Mouse (Mus musculus) CD8-positive naive resting alpha-beta T cell, adult 2 months (primary cell): Measurements from ENCODE around the gene Raf1.
"Not testable (repeated sequence)": the region's sequence is repeated elsewhere in the genome, so short reads cannot be mapped to it uniquely, and the experiment has no call there.

Experiments used
- DNase-seq, 2 experiments: peaks; one replicate each; pipeline ENCODE4 v3.0.0; 2022; ENCODE audit warnings: low read depth in 2 of 2, low spot score in 2 of 2

Gene Raf1

GRCm38 (mm10) chr6:115684271-115684670 lies 7.8 kb upstream of the Raf1 start:
- DNase-seq, result no peak

- DNase-seq, result no peak
Observed at GRCm38 (mm10) chr6:115681066-115681465, 4.6 kb upstream of the Raf1 start.

DNA sequence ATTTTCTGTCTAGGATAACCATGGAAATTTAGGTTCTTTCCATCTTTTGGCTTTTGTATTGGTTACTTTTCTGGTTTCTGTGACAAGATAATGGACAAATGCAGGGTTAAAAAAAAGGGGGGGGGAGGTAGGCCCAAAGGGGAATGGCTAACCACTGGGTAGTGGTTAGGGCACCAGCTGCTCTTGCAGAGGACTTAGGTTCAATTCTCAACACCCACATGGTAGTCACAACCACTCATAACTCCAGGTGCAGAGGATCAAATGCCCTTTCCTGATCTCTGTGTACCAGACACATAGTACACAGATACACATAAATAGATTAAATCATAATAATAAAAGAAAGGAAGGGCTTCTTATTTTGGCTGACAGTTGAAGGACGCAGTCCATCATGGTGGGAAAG lies 1.6 kb upstream of the Raf1 start:
- DNase-seq, result no peak

GRCm38 (mm10) chr6:115677441-115677840 lies 1.0 kb upstream of the Raf1 start:
- no peak for DNase-seq

- DNase-seq, result peak; percentile 21 to 36
Observed at GRCm38 (mm10) chr6:115675508-115676336, 713 bp downstream of the Raf1 start.

DNA sequence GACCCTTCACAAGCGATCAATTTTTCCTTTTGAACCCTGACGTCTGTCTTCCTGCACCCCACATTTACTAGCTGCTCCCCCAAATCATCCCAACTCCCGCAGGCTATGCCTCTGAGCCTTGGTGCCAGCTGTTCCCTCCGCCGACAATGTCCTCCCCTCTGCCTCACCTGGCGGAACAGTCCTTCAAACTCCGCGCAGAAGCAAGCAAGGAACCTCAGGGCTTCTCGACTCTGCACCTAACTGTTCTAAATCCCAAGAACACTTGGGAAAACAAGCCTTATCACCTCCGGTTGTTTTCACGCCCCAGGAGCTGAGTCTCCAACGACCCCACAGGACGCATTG lies 1.3 kb downstream of the Raf1 start:
- no peak for DNase-seq

DNA sequence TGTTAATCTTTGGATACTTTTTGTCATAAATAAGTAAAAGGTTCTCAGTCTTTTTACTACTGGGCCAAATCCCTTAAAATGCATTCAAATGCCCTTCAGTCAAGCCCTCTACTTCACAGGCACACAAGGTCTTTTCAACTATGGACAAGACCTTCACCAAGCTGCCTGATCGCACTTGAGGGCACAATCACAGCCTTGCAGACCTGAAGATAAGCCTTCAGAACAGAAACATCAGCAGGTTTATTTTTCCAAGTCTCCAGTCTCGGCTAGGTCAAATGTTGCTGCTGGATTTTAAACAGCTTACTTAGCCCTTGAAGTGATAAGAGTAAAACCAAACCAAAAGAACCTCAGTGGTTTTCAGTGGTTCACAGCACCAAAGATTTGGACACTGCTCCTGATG lies 2.1 kb downstream of the Raf1 start:
- DNase-seq, result no peak

DNA sequence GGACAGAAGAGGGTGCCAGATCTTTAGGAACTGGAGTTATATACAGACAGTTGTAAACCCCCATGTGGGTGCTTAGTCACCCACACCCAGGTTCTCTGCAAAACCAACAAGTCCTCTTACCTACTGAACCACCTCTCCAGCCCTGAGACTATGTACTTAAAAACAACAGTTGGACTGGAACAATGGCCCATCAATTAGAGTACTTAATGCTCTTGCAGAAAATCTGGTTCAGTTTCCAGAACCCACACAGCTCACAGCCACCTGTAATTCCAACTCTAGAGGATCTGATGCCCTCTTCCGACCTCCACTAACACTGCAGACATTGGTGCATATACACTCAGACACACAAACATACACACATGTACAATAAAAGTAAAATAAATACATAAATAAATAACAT lies 3.7 kb downstream of the Raf1 start:
- no peak for DNase-seq

- DNase-seq, result no peak
Observed at GRCm38 (mm10) chr6:115666641-115667040, 9.8 kb downstream of the Raf1 start.

DNA sequence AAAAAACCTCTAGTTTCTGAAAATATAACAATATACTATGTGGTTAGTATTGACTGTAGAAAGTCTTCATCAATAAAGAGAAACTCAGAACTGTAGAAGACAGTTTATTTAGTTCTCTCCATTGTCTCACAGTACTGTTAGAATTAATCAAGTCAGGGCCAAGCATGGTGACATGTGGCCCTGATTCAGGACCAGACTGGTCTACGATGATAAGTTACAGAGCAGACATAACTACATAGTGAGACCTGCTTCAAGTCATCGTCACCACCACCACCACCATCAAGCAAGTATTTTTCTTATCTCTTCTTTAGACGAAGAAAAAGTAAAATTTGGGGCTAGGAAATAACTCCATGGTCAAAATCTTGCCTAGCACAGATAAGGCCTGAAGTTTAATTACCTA lies 12.2 kb downstream of the Raf1 start:
- DNase-seq, result no peak

GRCm38 (mm10) chr6:115658802-115659201 lies 17.6 kb downstream of the Raf1 start:
- DNase-seq, result no peak

DNA sequence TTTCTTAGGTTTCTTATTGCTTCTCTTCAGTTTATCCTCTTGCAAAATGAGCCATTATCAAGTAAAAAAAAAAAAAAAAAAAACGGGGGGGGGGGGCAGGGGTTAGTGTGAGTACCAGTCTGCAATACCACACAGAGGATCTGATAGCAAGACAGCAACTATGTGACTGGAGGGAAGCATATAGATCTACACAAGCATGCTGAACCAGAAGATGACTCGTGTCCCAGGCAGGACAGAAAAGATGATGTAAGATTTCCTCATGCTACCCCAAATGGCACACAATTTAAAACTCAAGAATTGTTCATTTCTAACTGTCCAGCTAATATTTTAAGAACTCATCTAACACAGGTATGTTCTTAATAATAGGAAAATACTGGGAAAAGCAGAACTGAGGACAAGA lies 22.5 kb downstream of the Raf1 start:
- no peak for DNase-seq

GRCm38 (mm10) chr6:115651719-115652118 lies 24.7 kb downstream of the Raf1 start:
- DNase-seq, result no peak

GRCm38 (mm10) chr6:115650476-115651427 lies 25.7 kb downstream of the Raf1 start:
- no peak for DNase-seq

- no peak for DNase-seq
Observed at GRCm38 (mm10) chr6:115649792-115650365, 26.6 kb downstream of the Raf1 start.

DNA sequence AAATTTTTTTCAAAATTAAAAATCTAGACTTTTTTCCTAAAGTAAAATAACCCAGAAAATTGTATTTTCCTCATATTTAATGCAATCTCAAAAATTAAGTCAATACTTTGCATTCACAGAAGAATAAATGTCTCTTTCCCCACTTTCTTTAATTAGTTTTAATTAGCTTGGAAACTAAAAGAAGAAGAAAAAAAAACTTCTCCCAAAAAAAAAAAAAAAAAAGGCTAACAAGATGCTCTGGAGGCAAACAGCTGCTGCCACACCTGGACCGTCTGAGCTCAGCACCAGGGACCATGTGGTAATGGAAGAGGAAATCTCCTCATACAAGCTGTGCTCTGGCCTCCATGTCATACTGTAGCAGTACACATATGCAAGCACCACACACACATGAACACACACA lies 33.1 kb downstream of the Raf1 start:
- DNase-seq, result no peak

DNA sequence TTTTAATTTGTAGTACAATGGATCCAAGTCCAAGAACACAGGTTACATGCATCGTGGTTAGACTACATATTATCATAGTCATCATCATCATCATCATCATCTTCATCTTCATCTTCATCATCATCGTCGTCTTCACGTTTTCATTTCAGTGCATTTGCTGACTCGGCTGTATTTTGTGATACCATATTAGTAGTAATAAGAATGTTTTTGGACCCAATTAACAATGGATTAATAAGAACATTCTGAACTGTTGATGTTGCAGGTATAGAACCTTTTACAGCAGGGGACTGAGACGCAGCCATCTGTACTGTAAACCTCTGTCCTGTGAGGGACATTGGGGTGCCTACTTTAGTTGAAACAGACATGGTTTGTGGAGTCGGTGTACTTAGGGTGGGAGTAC lies 38.2 kb downstream of the Raf1 start:
- DNase-seq, result not testable (repeated sequence)

DNA sequence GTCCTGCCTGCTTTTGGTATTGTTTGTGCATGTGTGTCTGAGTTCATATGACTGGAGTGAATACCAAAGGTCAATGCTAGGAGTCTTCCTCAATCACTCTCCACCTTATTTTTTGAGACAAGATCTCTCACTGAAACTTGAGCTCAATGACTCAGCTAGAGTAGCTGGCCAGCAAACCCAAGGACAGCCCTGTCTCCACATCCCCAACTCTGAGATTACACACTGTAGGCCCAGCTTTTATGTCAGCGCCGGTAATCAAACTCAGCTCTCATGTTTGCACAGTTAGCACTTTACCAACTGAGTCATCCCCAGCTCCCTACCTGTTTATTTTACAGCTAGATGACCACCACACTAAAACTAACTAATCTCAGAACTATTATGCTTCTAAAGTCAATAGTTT lies 42.4 kb downstream of the Raf1 start:
- no peak for DNase-seq

DNA sequence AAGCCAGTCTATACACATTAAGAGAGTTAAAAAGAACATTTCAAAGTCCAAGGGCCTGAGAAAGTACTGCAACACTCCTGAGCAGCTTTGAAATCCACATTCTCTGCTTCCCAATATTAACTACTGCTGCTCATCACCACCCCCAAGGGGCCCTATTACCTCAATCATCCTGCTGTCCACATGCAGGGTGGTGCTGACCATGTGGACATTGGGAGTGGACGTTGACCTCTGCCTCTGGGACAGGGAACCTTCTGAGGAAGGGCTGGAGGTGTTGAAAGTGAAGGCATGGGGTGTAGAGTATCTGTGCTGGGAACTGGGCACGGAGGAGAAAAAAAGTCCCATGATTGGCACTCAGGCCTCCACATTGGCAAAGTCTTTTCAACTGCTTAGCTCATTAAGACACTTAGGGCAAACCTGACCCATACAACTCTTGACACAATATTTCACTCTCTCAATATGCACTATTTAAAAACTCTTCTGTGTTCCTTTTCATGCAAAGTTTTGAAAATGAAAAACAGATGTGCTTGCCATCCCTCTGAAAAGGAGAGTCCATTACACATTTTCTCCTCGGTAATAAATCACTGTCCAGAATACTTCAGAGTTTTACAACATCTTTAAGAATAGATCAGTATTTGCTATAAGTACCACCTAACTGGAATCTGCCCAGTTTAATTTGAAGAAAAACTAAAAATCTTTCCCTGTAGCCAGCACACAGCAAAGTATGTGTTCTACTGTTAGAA lies 45.2 kb downstream of the Raf1 start:
- no peak for DNase-seq

GRCm38 (mm10) chr6:115626121-115626520 lies 50.3 kb downstream of the Raf1 start:
- DNase-seq, result no peak

DNA sequence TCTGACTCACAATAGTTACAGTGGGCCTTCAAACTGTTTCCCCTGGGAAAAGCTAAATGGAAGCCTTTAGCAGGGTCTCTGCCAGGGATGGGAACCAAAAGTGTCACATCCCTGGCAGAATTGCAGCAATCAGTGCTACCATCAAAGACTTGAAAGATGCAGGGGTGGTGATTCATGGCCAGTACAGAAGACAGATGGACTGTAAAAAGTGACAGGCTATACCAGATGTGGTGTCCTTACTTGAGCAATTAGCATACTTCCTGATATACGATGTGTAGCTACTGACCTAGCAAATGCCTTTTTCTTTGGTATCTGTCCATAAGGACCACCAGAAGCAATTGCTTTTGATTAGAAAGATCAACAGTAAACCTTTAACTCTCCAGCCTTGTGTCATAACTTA lies 55.5 kb downstream of the Raf1 start:
- no peak for DNase-seq
